Mouse (Mus musculus) C2C12 (cell line): ENCODE results near the gene Ripor2.

Experiments used
- CTCF ChIP-seq: IDR thresholded peaks from one replicate; pipeline ENCODE4 v1.5.1; 2011; ENCODE audit not compliant: control insufficient read depth, insufficient read depth, insufficient read length
- FOSL1 ChIP-seq: IDR thresholded peaks from one replicate; pipeline ENCODE4 v1.8.0; 2011; ENCODE audit warnings: mild to moderate bottlenecking, low read length; ENCODE audit not compliant: poor library complexity, insufficient read depth, severe bottlenecking
- MAX ChIP-seq: IDR thresholded peaks from one replicate; pipeline ENCODE4 v1.6.1; 2011; ENCODE audit warnings: mild to moderate bottlenecking, control low read depth
- MYOD1 ChIP-seq: IDR thresholded peaks from one replicate; pipeline ENCODE4 v1.6.1; 2011; ENCODE audit warnings: low read depth; ENCODE audit not compliant: control insufficient read depth, insufficient read length
- MYOG ChIP-seq: IDR thresholded peaks from one replicate; pipeline ENCODE4 v1.6.1; 2011; ENCODE audit not compliant: control insufficient read depth, insufficient read length; ENCODE audit errors: extremely low read depth
- USF1 ChIP-seq: IDR thresholded peaks from one replicate; pipeline ENCODE4 v1.6.1; 2011; ENCODE audit warnings: low read depth, mild to moderate bottlenecking, control low read depth, moderate library complexity

- no peak for TF ChIP-seq CTCF
- TF ChIP-seq FOSL1: no peak
- no peak for TF ChIP-seq USF1
- TF ChIP-seq MAX: no peak
- no peak for TF ChIP-seq MYOG
- TF ChIP-seq MYOD1: no peak
Observed at GRCm38 (mm10) chr13:24723699-24724394, 141.9 kb downstream of the Ripor2 start.
